Mouse (Mus musculus): Measurements from ENCODE around the gene Srxn1.

DNA sequence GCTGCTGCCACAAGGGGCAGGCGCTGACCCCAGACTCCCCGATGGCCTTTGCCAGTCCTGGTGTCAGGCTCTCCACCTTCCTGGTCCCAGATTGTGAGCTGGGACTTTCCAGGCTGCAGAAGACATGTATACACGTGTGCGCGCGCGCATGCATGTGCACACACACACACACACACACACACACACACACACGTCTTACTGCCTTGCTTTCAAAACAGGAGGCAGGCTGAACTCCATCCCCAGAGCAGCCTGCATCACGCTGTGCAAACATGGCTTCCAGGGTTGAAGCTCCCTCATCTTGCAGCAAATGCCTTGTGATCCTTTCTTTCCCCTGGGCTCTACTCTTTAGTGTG, 35.9 kb upstream of the Srxn1 start:
- TF ChIP-seq GATA1 (IDR thresholded peaks at IDR 0.05; ENCODE audit: low read length) (no peak), TAL1 (IDR thresholded peaks at IDR 0.05; ENCODE audit: low read length) (no peak)

All from erythroblast, embryonic 14.5 days (primary cell).